Mouse (Mus musculus): ENCODE measurements at regions not wholly inside any gene's neighbourhood (a gene's known extent, or its start where the extent isn't known, plus 50 kb on each side); places are given as distances from the start of the nearest gene placed in this dataset.
A peak's percentile ranks its signal among the peaks of the same experiment; 100 is the strongest.

DNA sequence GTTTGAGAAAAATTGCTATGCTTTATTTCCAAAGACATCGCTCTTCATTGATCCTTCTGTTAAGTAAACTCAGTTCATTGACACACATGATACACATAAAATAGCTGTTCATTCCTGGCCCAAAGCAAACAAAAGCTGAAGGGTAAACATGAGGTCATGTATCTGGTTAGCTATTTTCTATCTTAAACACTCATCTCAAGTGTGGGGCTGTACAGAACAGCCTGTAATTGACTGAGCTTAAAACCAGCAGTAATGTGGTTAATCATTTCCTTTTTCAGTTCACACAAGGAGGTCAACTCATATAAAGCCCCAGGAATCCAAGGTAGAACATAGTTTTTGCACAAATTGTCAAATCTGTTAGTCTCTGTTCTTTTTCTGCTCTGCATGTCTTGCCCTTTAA is 94.5 kb downstream of the Cldn17 start:
- H3K4me1 ChIP-seq (replicated peaks; ENCODE audit: control insufficient read depth, insufficient read depth, low read length), result no peaks in the 10 kb centered on the region
- no peak overlapping the region for H3K4me3 ChIP-seq (replicated peaks; ENCODE audit: low read length)
- no peak overlapping the region for H3K9ac ChIP-seq
- H3K27ac ChIP-seq, result no peak overlapping the region
- no peak for ATAC-seq (ENCODE audit: low FRiP score)
- 92% methylated on average over 1 of the region's 1 CpGs for WGBS
- no peaks in the 10 kb centered on the region for H3K27me3 ChIP-seq (ENCODE audit: control insufficient read depth, insufficient read depth, low read length)
- no peak for DNase-seq (ENCODE audit: low spot score)
- no peak overlapping the region for H3K4me2 ChIP-seq (replicated peaks)
- no peaks in the 10 kb centered on the region for H3K9me3 ChIP-seq (ENCODE audit: control insufficient read depth, low read length)
- H3K36me3 ChIP-seq (replicated peaks; ENCODE audit: control insufficient read depth, insufficient read depth), result no peaks in the 10 kb centered on the region

DNA sequence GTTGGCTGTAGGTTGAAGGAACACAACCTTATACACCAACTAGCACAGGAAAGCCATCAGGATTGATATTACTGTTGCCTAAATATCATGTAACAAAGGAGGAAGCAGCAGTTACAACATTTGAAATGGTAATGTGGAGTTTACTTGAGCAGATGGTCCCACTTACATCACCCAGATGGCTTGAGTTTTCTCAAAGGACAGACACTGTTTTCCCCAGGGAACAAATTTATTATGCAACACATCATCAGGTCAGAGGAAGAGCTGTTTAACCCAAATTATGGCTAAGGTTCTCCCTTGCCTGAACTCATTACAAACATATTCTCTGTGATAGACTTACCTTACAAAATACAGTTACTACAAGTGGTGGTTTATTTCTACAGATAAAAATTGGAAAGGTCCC is 98.6 kb downstream of the Cldn17 start:
- H3K4me3 ChIP-seq (replicated peaks; ENCODE audit: low read length), result no peak overlapping the region
- H3K4me2 ChIP-seq (replicated peaks), result no peak overlapping the region
- H3K27me3 ChIP-seq (ENCODE audit: control insufficient read depth, insufficient read depth, low read length), result no peaks in the 10 kb centered on the region
- H3K9me3 ChIP-seq (ENCODE audit: control insufficient read depth, low read length), result no peaks in the 10 kb centered on the region
- no peaks in the 10 kb centered on the region for H3K36me3 ChIP-seq (replicated peaks; ENCODE audit: control insufficient read depth, insufficient read depth)
- DNase-seq (ENCODE audit: low spot score), result no peak
- no peak overlapping the region for H3K9ac ChIP-seq
- no peak for ATAC-seq (ENCODE audit: low FRiP score)
- no peaks in the 10 kb centered on the region for H3K4me1 ChIP-seq (replicated peaks; ENCODE audit: control insufficient read depth, insufficient read depth, low read length)
- no peak overlapping the region for H3K27ac ChIP-seq

DNA sequence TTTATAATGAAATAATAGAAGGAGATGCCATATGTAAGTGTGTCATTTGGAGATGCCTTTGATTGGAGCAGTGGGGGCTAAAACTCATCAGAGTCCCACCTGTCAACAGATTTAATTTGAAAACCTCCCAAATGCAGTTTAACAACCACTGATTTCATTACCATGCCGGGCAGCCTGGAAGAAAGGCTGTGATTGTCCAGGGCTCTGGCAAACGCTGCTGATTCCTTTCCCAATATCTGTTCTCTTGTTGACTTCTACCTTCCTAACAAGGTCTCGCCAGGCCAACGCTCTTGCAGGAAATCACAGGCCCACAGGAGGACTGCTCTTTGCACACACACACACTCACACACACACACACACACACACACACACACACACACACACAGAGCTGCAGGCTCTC is 102.4 kb downstream of the Cldn17 start:
- Histone ChIP-seq H3K4me1 (replicated peaks; ENCODE audit: control insufficient read depth, insufficient read depth, low read length) (no peaks in the 10 kb centered on the region), H3K4me2 (replicated peaks) (no peak overlapping the region), H3K4me3 (replicated peaks; ENCODE audit: low read length) (no peak overlapping the region), H3K27ac (no peak overlapping the region), H3K36me3 (replicated peaks; ENCODE audit: control insufficient read depth, insufficient read depth) (no peaks in the 10 kb centered on the region), H3K27me3 (ENCODE audit: control insufficient read depth, insufficient read depth, low read length) (no peaks in the 10 kb centered on the region), H3K9me3 (ENCODE audit: control insufficient read depth, low read length) (no peaks in the 10 kb centered on the region), H3K9ac (no peak overlapping the region)
- no peak for ATAC-seq (ENCODE audit: low FRiP score)
- WGBS, result 81% methylated on average over 4 of the region's 4 CpGs
- no peak for DNase-seq (ENCODE audit: low spot score)

DNA sequence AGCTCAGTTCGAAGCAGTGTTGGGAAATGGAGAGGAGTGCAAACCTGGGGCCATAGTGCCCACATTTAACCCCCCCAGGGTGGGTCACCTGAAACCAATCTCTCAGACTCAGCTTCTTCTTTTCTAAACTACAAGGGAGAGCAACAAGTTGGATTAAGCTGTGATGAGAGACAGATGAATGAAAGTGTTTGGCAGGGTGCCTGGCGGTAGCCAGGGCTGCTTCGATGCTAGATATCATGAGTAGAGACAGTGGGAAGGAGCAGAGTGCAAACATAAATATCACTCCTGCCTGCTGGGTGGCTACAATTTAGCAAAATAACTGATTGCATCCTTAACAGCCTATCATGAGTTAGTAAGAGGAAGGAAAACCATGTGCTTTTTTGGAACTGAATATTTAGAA is 106.9 kb downstream of the Cldn17 start:
- no peak for DNase-seq (ENCODE audit: low spot score)
- no peak for ATAC-seq (ENCODE audit: low FRiP score)
- H3K4me2 ChIP-seq (replicated peaks), result no peak overlapping the region
- H3K4me1 ChIP-seq (replicated peaks; ENCODE audit: control insufficient read depth, insufficient read depth, low read length), result no peaks in the 10 kb centered on the region
- no peak overlapping the region for H3K27ac ChIP-seq
- no peak overlapping the region for H3K4me3 ChIP-seq (replicated peaks; ENCODE audit: low read length)
- H3K27me3 ChIP-seq (ENCODE audit: control insufficient read depth, insufficient read depth, low read length), result no peaks in the 10 kb centered on the region
- H3K36me3 ChIP-seq (replicated peaks; ENCODE audit: control insufficient read depth, insufficient read depth), result no peaks in the 10 kb centered on the region
- WGBS, result 85% methylated on average over 3 of the region's 3 CpGs
- H3K9me3 ChIP-seq (ENCODE audit: control insufficient read depth, low read length), result no peaks in the 10 kb centered on the region
- H3K9ac ChIP-seq, result no peak overlapping the region

DNA sequence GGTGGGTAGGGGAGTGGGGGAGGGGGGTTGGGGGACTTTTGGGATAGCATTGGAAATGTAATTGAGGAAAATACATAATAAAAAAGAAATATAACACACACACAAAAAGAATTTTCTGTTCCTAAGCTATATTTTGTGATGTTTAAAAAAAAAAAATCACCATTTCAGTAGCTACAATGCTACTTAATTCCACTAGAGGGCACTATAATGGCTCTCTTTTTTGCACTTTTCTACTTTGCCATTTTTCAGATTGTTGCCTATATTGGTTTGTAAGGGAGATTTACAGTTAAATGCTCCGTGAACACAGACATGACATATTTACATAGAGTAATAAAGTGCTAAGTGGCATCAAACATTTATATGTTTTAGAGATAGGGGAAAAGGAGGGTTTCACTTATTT is 102.7 kb upstream of the Grik1 start:
- H3K36me3 ChIP-seq (replicated peaks; ENCODE audit: control insufficient read depth, insufficient read depth), result no peaks in the 10 kb centered on the region
- H3K4me2 ChIP-seq (replicated peaks), result no peak overlapping the region
- no peaks in the 10 kb centered on the region for H3K9me3 ChIP-seq (ENCODE audit: control insufficient read depth, low read length)
- H3K4me1 ChIP-seq (replicated peaks; ENCODE audit: control insufficient read depth, insufficient read depth, low read length), result no peaks in the 10 kb centered on the region
- DNase-seq (ENCODE audit: low spot score) (no peak), ATAC-seq (ENCODE audit: low FRiP score) (no peak)
- no peak overlapping the region for H3K27ac ChIP-seq
- no peak overlapping the region for H3K4me3 ChIP-seq (replicated peaks; ENCODE audit: low read length)
- WGBS, result 58% methylated on average over 1 of the region's 1 CpGs
- no peaks in the 10 kb centered on the region for H3K27me3 ChIP-seq (ENCODE audit: control insufficient read depth, insufficient read depth, low read length)
- no peak overlapping the region for H3K9ac ChIP-seq

DNA sequence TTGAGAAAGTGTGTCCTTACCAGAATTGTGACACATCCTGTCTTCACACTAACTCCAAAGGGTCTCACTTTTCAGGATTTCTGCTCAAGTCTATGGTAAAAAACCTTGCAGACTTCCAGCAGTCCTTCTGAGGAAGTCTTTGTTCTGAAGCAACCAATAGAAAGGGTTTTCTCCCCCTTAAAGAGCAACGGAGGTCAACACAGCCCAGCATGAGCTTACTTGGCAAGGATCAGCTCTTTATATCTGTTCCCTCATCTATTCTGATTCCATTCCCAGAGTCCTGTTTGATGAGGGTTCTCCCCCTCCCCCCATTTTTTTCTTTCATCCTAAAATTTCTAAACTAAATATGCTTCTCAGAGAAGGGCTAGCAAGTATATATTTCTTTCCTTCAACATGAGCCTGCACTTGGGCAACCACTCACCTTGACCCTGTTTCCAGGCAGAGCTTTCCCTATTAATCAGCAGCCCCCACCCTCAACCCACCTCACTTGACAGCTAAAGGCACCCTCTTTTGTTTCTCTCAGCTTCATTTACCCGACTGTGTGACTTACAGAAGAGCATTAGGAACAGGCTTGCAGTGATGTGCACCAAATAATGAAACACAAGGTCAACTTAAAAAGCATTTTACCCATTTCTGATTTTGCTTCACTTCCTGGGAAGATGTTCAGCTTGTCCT is 91.7 kb upstream of the Grik1 start:
- H3K36me3 ChIP-seq (replicated peaks; ENCODE audit: control insufficient read depth, insufficient read depth), result no peaks in the 10 kb centered on the region
- no peak overlapping the region for H3K9ac ChIP-seq
- no peaks in the 10 kb centered on the region for H3K27me3 ChIP-seq (ENCODE audit: control insufficient read depth, insufficient read depth, low read length)
- no peaks in the 10 kb centered on the region for H3K9me3 ChIP-seq (ENCODE audit: control insufficient read depth, low read length)
- DNase-seq (ENCODE audit: low spot score) (no peak), ATAC-seq (ENCODE audit: low FRiP score) (no peak)
- H3K4me1 ChIP-seq (replicated peaks; ENCODE audit: control insufficient read depth, insufficient read depth, low read length), result no peaks in the 10 kb centered on the region; the same call in 1 of the 2 replicates
- 0% methylated on average over 2 of the region's 2 CpGs for WGBS
- no peak overlapping the region for H3K27ac ChIP-seq
- H3K4me2 ChIP-seq (replicated peaks), result no peak overlapping the region
- no peak overlapping the region for H3K4me3 ChIP-seq (replicated peaks; ENCODE audit: low read length)

DNA sequence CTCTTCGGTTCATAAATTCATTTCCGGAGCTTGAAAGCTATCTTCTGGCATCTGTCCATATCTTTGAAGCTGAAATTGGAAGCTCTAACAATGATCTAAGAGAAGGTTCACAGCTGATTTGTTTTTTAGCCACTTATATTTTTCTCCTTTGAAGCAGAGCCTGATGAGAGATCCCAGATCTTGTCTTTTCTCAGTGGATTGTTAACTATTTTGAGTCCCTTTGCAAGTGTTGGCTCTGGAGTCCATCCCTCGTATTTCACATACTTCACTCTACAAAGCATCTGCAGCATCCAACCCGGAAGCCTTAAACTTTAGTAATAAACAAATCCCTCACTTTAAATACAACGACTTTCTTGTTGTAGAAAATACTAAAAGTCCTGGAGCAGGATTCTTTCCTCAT is 85.6 kb upstream of the Grik1 start:
- Histone ChIP-seq H3K4me3 (replicated peaks; ENCODE audit: low read length) (no peak overlapping the region), H3K27me3 (ENCODE audit: control insufficient read depth, insufficient read depth, low read length) (no peaks in the 10 kb centered on the region), H3K4me2 (replicated peaks) (no peak overlapping the region), H3K9ac (no peak overlapping the region), H3K36me3 (replicated peaks; ENCODE audit: control insufficient read depth, insufficient read depth) (no peaks in the 10 kb centered on the region), H3K4me1 (replicated peaks; ENCODE audit: control insufficient read depth, insufficient read depth, low read length) (no peaks in the 10 kb centered on the region), H3K27ac (no peak overlapping the region), H3K9me3 (ENCODE audit: control insufficient read depth, low read length) (no peaks in the 10 kb centered on the region)
- 85% methylated on average over 5 of the region's 5 CpGs for WGBS
- DNase-seq (ENCODE audit: low spot score) (no peak), ATAC-seq (ENCODE audit: low FRiP score) (no peak)

DNA sequence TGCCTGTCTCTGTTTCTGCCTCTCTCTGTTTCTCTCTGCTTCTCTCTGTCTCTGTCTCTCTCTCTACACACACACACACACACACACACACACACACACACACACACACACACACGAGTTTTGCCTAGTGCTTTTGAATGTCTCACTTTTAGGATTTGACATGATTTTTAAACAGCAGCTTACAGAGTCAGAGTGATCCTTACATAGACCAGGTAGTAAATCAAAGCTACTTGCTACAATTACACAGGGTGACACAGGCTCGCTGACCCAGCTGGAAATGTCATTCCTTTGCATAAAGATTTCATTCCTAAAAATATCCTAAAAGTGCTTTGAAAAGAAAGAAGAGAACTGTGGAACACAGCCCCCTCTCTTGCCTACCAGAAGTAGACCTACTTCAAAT is 84.5 kb upstream of the Grik1 start:
- no peak overlapping the region for H3K4me2 ChIP-seq (replicated peaks)
- DNase-seq (ENCODE audit: low spot score) (no peak), ATAC-seq (ENCODE audit: low FRiP score) (no peak)
- no peaks in the 10 kb centered on the region for H3K4me1 ChIP-seq (replicated peaks; ENCODE audit: control insufficient read depth, insufficient read depth, low read length)
- no peaks in the 10 kb centered on the region for H3K9me3 ChIP-seq (ENCODE audit: control insufficient read depth, low read length)
- no peak overlapping the region for H3K27ac ChIP-seq
- WGBS, result 58% methylated on average over 2 of the region's 2 CpGs
- H3K9ac ChIP-seq, result no peak overlapping the region
- no peak overlapping the region for H3K4me3 ChIP-seq (replicated peaks; ENCODE audit: low read length)
- no peaks in the 10 kb centered on the region for H3K27me3 ChIP-seq (ENCODE audit: control insufficient read depth, insufficient read depth, low read length)
- no peaks in the 10 kb centered on the region for H3K36me3 ChIP-seq (replicated peaks; ENCODE audit: control insufficient read depth, insufficient read depth)

DNA sequence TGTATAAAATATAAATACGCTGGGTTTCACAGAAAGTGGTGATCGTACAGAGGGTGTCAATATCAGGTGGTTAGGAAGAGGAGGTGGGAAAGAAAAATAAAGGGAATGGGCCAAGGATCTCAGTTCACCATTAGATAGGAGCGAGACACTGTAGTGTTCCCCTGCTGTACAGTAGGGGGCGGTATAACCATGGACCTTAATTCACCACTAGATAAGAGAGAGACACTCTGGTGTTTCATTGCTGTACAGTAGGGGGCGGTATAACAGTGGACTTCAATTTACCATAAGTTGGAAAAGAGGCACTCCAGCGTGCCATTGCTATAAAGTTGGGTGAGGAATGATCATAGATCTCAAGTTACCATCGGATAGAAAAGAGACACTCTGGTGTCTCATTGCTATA is 82.0 kb upstream of the Grik1 start:
- Histone ChIP-seq H3K4me3 (replicated peaks; ENCODE audit: low read length) (no peak overlapping the region), H3K4me2 (replicated peaks) (no peak overlapping the region), H3K4me1 (replicated peaks; ENCODE audit: control insufficient read depth, insufficient read depth, low read length) (no peaks in the 10 kb centered on the region), H3K9ac (no peak overlapping the region), H3K27me3 (ENCODE audit: control insufficient read depth, insufficient read depth, low read length) (no peaks in the 10 kb centered on the region), H3K27ac (no peak overlapping the region), H3K36me3 (replicated peaks; ENCODE audit: control insufficient read depth, insufficient read depth) (no peaks in the 10 kb centered on the region), H3K9me3 (ENCODE audit: control insufficient read depth, low read length) (no peaks in the 10 kb centered on the region)
- DNase-seq (ENCODE audit: low spot score), result peak; percentile 74
- peak; percentile 65; the same call in 1 of the 2 replicates for ATAC-seq (ENCODE audit: low FRiP score)
- WGBS, result 35% methylated on average over 7 of the region's 7 CpGs

DNA sequence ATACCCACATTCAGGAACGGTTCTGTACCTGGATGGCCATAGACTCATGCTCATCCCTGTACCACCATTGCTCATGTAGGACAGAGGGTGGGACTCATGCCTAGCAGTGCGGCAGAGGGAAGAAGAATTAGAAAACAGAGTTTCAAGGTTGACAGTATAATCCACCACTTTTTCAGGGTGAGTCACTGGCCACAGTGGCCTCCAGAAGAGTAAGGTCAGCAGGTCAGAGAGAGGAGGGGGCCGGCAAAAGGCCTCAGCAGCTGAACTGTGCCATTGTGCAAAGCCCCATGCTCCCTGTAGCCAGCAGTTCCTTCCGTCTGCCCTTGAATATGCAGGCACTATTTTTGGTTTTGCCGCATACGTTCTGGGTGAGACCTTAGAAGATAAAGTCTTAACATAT is 78.1 kb upstream of the Grik1 start:
- Histone ChIP-seq H3K27ac (no peak overlapping the region), H3K9ac (no peak overlapping the region), H3K4me3 (replicated peaks; ENCODE audit: low read length) (no peak overlapping the region), H3K4me2 (replicated peaks) (no peak overlapping the region), H3K27me3 (ENCODE audit: control insufficient read depth, insufficient read depth, low read length) (no peaks in the 10 kb centered on the region), H3K9me3 (ENCODE audit: control insufficient read depth, low read length) (no peaks in the 10 kb centered on the region), H3K4me1 (replicated peaks; ENCODE audit: control insufficient read depth, insufficient read depth, low read length) (no peaks in the 10 kb centered on the region), H3K36me3 (replicated peaks; ENCODE audit: control insufficient read depth, insufficient read depth) (no peaks in the 10 kb centered on the region)
- DNase-seq (ENCODE audit: low spot score) (no peak), ATAC-seq (ENCODE audit: low FRiP score) (no peak)
- 62% methylated on average over 6 of the region's 6 CpGs for WGBS
